Mouse (Mus musculus): ENCODE measurements around the gene Icam2.

- TF ChIP-seq CTCF (IDR thresholded peaks at IDR 0.05; ENCODE audit: borderline replicate concordance, insufficient read depth, low read depth, low read length) (no peak), POLR2A (IDR thresholded peaks at IDR 0.05; ENCODE audit: borderline replicate concordance, insufficient read depth, low read length) (no peak)
These were observed 34.7 kb downstream of the Icam2 start, which contains the start of gene Scn4a for GRCm38 (mm10) chr11:106353188-106353587.

Data from cerebellum, adult 2 months (tissue).